Mouse (Mus musculus): ENCODE measurements around the gene Cd44. TPM values are rescaled to one million over a fixed set of nuclear protein-coding genes. Genes with fewer than 3 reads are reported as not detected.

The Cd44 gene
- polyA plus RNA-seq, 1 experiment from 2014 or later: 17.3 TPM

DNA sequence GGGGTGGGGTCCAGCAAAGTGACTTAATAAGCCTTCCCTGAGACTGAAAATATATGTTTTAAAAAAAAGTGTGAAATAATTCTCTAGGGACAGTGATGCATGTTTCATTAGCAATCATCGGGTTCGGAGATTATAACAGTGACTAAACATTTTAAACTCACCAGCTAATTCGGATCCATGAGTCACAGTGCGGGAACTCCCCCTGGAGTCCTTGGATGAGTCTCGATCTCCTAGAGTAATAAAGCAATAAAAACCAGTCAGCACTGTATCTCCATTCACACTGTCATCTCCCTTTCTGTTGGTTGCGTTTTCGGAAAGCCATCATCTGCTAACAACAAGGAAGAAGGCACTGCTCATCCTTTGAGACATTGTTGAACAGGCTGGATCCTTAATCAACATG is 73.1 kb downstream of the Cd44 start:
- ATAC-seq (replicated peaks; ENCODE audit: extremely low read depth, insufficient read depth, low FRiP score): no peak
- no peaks in the 10 kb centered on the region for H3K9me3 ChIP-seq (replicated peaks; ENCODE audit: control insufficient read depth, low read length)
- H3K4me3 ChIP-seq (ENCODE audit: low read length): no peak overlapping the region
- no peaks in the 10 kb centered on the region for H3K27me3 ChIP-seq (ENCODE audit: control insufficient read depth, insufficient read depth, low read length)
- 0 out of 2 replicates have a peak, but pooled peaks cover 3% of the 10 kb centered on the region for H3K36me3 ChIP-seq (ENCODE audit: control insufficient read depth, insufficient read depth)
- H3K4me1 ChIP-seq (ENCODE audit: control insufficient read depth, insufficient read depth, low read length): no peaks in the 10 kb centered on the region
- H3K9ac ChIP-seq (ENCODE audit: low read length): no peak overlapping the region
- no peak overlapping the region for H3K27ac ChIP-seq (ENCODE audit: low read length)
- H3K4me2 ChIP-seq (ENCODE audit: low read depth, low read length): no peak overlapping the region
- 88% methylated on average over 7 of the region's 7 CpGs for WGBS

DNA sequence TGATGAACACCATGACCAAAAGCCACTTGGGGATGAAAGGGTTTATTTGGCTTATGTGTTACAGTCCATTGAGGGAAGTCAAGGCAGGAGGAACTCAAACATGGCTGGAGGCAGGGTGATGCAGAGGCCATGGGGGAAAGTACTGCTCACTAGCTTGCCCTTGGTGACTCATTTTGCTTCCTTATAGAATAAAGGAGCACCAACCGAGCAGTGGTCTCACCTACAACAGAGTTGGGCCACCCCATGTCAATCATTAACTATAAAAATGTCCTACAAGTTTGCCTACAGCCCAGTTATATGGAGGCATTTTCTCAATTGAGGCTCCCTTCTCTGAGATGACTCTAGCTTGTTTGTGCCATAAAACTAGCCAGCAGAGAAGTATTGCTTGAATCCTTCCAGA is 73.6 kb downstream of the Cd44 start:
- Histone ChIP-seq H3K4me3 (ENCODE audit: low read length) (no peak overlapping the region), H3K27me3 (ENCODE audit: control insufficient read depth, insufficient read depth, low read length) (no peaks in the 10 kb centered on the region), H3K27ac (ENCODE audit: low read length) (no peak overlapping the region), H3K9me3 (replicated peaks; ENCODE audit: control insufficient read depth, low read length) (no peaks in the 10 kb centered on the region), H3K9ac (ENCODE audit: low read length) (no peak overlapping the region), H3K4me2 (ENCODE audit: low read depth, low read length) (no peak overlapping the region), H3K4me1 (ENCODE audit: control insufficient read depth, insufficient read depth, low read length) (no peaks in the 10 kb centered on the region), H3K36me3 (ENCODE audit: control insufficient read depth, insufficient read depth) (0 out of 2 replicates have a peak, but pooled peaks cover 3% of the 10 kb centered on the region)
- no peak for ATAC-seq (replicated peaks; ENCODE audit: extremely low read depth, insufficient read depth, low FRiP score)
- 68% methylated on average over 1 of the region's 1 CpGs for WGBS

DNA sequence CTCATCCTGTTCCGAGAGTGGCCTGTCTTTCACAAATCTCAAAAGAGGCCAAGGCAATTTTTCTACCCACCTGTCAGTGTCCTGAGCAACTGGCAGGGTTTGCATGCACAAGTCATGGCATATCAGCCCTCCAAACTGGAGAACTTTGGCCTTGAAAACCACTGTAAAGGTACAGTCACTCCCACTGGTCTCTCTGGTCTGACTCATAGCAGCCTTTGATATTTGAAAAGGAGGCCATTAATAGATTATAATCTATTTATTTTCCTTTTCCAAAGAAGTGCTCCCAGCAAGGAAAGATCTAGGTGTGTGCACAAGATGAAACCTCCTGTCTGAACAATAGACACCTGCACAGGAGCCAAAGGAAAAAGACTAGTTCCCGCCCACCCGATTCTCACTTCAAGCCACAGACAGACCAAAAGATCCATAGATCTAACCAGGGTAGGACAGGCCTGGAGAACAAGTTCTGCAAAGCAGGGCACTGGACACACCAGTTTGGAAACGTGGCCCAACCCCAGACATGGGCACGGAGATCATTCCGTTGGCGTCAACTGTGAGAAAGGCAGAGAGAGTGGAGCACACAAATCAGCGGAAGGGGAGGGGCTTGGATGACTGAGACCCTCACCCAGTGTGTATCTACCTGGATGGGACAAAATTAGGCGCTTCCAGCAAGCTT is 75.4 kb downstream of the Cd44 start:
- 95% methylated on average over 9 of the region's 9 CpGs for WGBS
- no peak for ATAC-seq (replicated peaks; ENCODE audit: extremely low read depth, insufficient read depth, low FRiP score)
- H3K27ac ChIP-seq (ENCODE audit: low read length): no peak overlapping the region
- no peaks in the 10 kb centered on the region for H3K9me3 ChIP-seq (replicated peaks; ENCODE audit: control insufficient read depth, low read length)
- no peak overlapping the region for H3K4me3 ChIP-seq (ENCODE audit: low read length)
- 0 out of 2 replicates have a peak, but pooled peaks cover 3% of the 10 kb centered on the region for H3K36me3 ChIP-seq (ENCODE audit: control insufficient read depth, insufficient read depth)
- H3K4me1 ChIP-seq (ENCODE audit: control insufficient read depth, insufficient read depth, low read length): no peaks in the 10 kb centered on the region
- no peak overlapping the region for H3K9ac ChIP-seq (ENCODE audit: low read length)
- no peak overlapping the region for H3K4me2 ChIP-seq (ENCODE audit: low read depth, low read length)
- no peaks in the 10 kb centered on the region for H3K27me3 ChIP-seq (ENCODE audit: control insufficient read depth, insufficient read depth, low read length)

DNA sequence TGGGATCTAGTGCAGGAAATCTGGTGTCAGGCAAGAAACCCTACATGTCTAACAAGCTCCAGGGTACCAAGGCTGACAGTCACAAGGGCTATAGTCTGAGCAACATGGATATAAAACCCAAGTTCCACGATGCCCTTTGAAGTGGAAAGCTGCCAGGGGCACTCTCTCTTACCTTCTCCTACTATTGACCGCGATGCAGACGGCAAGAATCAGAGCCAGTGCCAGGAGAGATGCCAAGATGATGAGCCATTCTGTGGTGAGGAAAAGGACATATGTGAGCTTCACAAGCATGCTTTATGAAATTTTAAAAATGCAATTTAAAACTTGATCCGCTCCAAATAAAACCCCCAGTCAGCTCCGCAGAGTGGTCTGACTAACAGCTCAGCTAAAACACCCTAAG is 79.4 kb downstream of the Cd44 start:
- 97% methylated on average over 6 of the region's 6 CpGs for WGBS
- no peaks in the 10 kb centered on the region for H3K36me3 ChIP-seq (ENCODE audit: control insufficient read depth, insufficient read depth)

DNA sequence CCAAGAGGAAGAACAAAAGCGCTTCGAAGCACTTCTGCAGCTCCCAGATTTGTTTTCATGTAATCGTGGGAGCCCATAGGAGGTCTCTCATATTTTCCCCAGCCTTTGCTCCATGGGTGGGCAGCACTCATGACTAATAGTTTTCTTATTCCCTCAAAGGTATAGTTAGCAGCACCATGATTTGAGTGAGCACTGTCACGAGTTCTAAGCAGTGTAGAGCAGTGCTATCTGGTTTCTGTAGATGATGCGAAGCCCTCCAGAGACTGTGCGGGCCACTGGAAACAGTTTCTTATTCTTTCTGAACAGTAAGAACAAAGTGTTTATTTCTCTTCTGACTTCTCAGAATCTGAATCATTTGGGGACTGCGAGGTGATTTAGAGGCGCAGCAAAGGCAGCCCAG is 80.7 kb downstream of the Cd44 start:
- ATAC-seq (replicated peaks; ENCODE audit: extremely low read depth, insufficient read depth, low FRiP score): no peak
- Histone ChIP-seq H3K4me2 (ENCODE audit: low read depth, low read length) (no peak overlapping the region), H3K4me3 (ENCODE audit: low read length) (no peak overlapping the region), H3K4me1 (ENCODE audit: control insufficient read depth, insufficient read depth, low read length) (no peaks in the 10 kb centered on the region), H3K27ac (ENCODE audit: low read length) (no peak overlapping the region), H3K9me3 (replicated peaks; ENCODE audit: control insufficient read depth, low read length) (no peaks in the 10 kb centered on the region), H3K36me3 (ENCODE audit: control insufficient read depth, insufficient read depth) (no peaks in the 10 kb centered on the region), H3K27me3 (ENCODE audit: control insufficient read depth, insufficient read depth, low read length) (no peaks in the 10 kb centered on the region), H3K9ac (ENCODE audit: low read length) (no peak overlapping the region)
- 83% methylated on average over 8 of the region's 8 CpGs for WGBS

More for the DNA sequence above, 79.4 kb downstream of the Cd44 start:
- no peaks in the 10 kb centered on the region for H3K9me3 ChIP-seq (replicated peaks; ENCODE audit: control insufficient read depth, low read length)
- no peaks in the 10 kb centered on the region for H3K27me3 ChIP-seq (ENCODE audit: control insufficient read depth, insufficient read depth, low read length)
- H3K9ac ChIP-seq (ENCODE audit: low read length): no peak overlapping the region
- ATAC-seq (replicated peaks; ENCODE audit: extremely low read depth, insufficient read depth, low FRiP score): no peak
- H3K4me3 ChIP-seq (ENCODE audit: low read length): no peak overlapping the region
- H3K27ac ChIP-seq (ENCODE audit: low read length): no peak overlapping the region
- no peaks in the 10 kb centered on the region for H3K4me1 ChIP-seq (ENCODE audit: control insufficient read depth, insufficient read depth, low read length)
- H3K4me2 ChIP-seq (ENCODE audit: low read depth, low read length): no peak overlapping the region

DNA sequence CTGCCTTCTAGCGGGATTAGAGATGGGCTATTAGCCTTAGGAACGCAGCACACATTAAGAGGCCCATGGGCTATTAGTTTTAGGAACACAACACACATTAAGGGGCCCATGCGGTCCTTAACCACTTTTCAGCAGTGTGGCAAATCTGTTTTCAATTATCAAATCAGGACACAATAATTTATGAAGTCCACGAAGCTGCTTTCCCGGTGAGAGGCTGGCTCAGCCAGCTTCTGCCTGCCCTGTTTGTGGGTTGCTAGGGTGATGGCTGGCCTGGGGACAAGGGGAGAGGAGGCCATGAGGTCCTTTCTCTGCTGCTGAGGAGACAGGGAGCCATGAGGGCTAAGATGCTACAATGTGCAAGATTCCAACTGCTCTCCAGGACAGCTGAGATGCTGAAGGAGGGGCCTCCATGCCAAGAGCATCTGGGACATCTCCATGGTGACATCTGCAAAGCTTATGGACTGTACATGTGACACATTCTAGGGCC is 81.2 kb downstream of the Cd44 start:
- 83% methylated on average over 5 of the region's 5 CpGs for WGBS
- H3K9me3 ChIP-seq (replicated peaks; ENCODE audit: control insufficient read depth, low read length): no peaks in the 10 kb centered on the region

DNA sequence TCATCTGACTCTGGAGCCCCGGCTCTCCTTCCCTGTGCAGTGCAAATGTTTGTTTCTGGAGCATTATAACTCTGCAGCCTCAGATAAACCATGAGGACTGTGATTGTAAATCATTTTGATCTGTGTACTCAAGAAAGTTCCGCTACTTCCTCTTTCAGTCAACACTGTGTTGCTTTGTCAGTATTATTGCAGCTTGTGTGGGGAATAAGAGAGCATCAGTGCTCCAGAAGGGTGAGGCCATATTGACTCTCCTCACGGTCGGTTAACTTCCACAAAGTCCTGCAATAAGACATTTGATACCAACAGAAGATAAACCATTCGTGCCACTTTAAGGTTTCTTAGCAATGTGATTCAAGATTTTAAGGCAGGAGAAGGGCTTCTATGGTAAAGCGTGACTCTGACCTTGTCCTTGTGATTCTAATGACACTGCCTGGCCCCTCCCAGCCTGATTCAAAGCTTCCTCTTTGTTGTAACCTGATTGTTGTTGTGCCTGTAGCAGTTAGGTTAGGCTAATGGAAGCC is 86.1 kb downstream of the Cd44 start:
- Histone ChIP-seq H3K27me3 (ENCODE audit: control insufficient read depth, insufficient read depth, low read length) (no peaks in the 10 kb centered on the region), H3K4me2 (ENCODE audit: low read depth, low read length) (no peak overlapping the region), H3K4me3 (ENCODE audit: low read length) (no peak overlapping the region), H3K9ac (ENCODE audit: low read length) (no peak overlapping the region), H3K4me1 (ENCODE audit: control insufficient read depth, insufficient read depth, low read length) (no peaks in the 10 kb centered on the region), H3K9me3 (replicated peaks; ENCODE audit: control insufficient read depth, low read length) (no peaks in the 10 kb centered on the region), H3K36me3 (ENCODE audit: control insufficient read depth, insufficient read depth) (peaks cover 8% of the 10 kb centered on the region), H3K27ac (ENCODE audit: low read length) (no peak overlapping the region)
- WGBS: 63% methylated on average over 6 of the region's 6 CpGs
- ATAC-seq (replicated peaks; ENCODE audit: extremely low read depth, insufficient read depth, low FRiP score): no peak

More for the DNA sequence above, 81.2 kb downstream of the Cd44 start:
- Histone ChIP-seq H3K27me3 (ENCODE audit: control insufficient read depth, insufficient read depth, low read length) (no peaks in the 10 kb centered on the region), H3K9ac (ENCODE audit: low read length) (no peak overlapping the region), H3K27ac (ENCODE audit: low read length) (no peak overlapping the region), H3K36me3 (ENCODE audit: control insufficient read depth, insufficient read depth) (no peaks in the 10 kb centered on the region), H3K4me1 (ENCODE audit: control insufficient read depth, insufficient read depth, low read length) (no peaks in the 10 kb centered on the region), H3K4me2 (ENCODE audit: low read depth, low read length) (no peak overlapping the region), H3K4me3 (ENCODE audit: low read length) (no peak overlapping the region)
- ATAC-seq (replicated peaks; ENCODE audit: extremely low read depth, insufficient read depth, low FRiP score): no peak

DNA sequence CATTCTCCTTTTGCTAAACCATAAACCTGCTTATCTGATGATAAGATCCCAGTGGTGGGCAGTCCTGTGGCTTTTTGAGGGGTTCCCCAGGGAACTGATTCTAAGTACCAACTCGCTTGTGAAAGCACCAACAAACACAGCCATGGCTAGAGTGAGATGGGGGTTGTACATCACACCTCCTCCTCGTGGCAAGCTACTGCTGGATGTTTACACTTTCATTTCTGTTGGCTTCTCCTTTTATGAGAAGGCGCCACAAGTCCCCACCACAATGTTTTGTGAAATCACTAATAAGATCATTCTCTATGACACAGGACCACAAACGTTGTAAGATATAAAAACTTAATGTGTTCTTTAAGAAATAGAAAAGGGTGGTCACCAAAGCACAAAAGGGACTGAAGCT is 88.7 kb downstream of the Cd44 start:
- H3K4me3 ChIP-seq (ENCODE audit: low read length): no peak overlapping the region
- H3K36me3 ChIP-seq (ENCODE audit: control insufficient read depth, insufficient read depth): peaks cover 8% of the 10 kb centered on the region
- no peak overlapping the region for H3K4me2 ChIP-seq (ENCODE audit: low read depth, low read length)
- ATAC-seq (replicated peaks; ENCODE audit: extremely low read depth, insufficient read depth, low FRiP score): no peak
- 74% methylated on average over 4 of the region's 4 CpGs for WGBS
- no peak overlapping the region for H3K9ac ChIP-seq (ENCODE audit: low read length)
- H3K4me1 ChIP-seq (ENCODE audit: control insufficient read depth, insufficient read depth, low read length): no peaks in the 10 kb centered on the region
- no peaks in the 10 kb centered on the region for H3K9me3 ChIP-seq (replicated peaks; ENCODE audit: control insufficient read depth, low read length)
- H3K27me3 ChIP-seq (ENCODE audit: control insufficient read depth, insufficient read depth, low read length): no peaks in the 10 kb centered on the region
- no peak overlapping the region for H3K27ac ChIP-seq (ENCODE audit: low read length)

DNA sequence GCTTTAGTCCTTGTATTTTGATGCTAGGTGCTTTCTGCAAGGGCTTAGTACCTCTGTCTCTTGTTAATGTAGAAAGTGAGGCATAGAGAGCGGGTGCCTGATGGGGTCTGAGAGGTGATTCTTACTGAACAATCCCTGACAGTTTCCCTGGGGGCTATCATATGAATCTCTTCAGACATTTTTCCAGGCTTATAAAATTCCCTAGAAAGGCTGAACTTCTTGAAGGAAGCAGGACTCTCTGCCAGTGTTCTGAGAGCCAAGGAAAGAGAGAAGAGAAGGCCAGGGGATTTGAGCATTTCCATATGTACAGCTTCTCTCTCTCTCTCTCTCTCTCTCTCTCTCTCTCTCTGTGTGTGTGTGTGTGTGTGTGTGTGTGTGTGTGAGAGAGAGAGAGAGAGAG is 92.0 kb downstream of the Cd44 start:
- ATAC-seq (replicated peaks; ENCODE audit: extremely low read depth, insufficient read depth, low FRiP score): no peak
- H3K4me1 ChIP-seq (ENCODE audit: control insufficient read depth, insufficient read depth, low read length): peaks cover under 1% of the 10 kb centered on the region; the same call in 1 of the 2 replicates
- peaks cover 8% of the 10 kb centered on the region for H3K36me3 ChIP-seq (ENCODE audit: control insufficient read depth, insufficient read depth)
- no peak overlapping the region for H3K4me3 ChIP-seq (ENCODE audit: low read length)
- no peaks in the 10 kb centered on the region for H3K9me3 ChIP-seq (replicated peaks; ENCODE audit: control insufficient read depth, low read length)
- 92% methylated on average over 1 of the region's 1 CpGs for WGBS
- H3K27ac ChIP-seq (ENCODE audit: low read length): no peak overlapping the region
- no peak overlapping the region for H3K4me2 ChIP-seq (ENCODE audit: low read depth, low read length)
- no peaks in the 10 kb centered on the region for H3K27me3 ChIP-seq (ENCODE audit: control insufficient read depth, insufficient read depth, low read length)
- H3K9ac ChIP-seq (ENCODE audit: low read length): no peak overlapping the region
